Mouse (Mus musculus) layer of hippocampus, adult 11-12 months (tissue): ENCODE measurements at regions not wholly inside any gene's neighbourhood (a gene's known extent, or its start where the extent isn't known, plus 50 kb on each side); places are given as distances from the start of the nearest gene placed in this dataset.

Experiments used
- DNase-seq: peaks from one replicate; pipeline ENCODE4 v3.0.0; 2022; ENCODE audit warnings: low spot score

GRCm38 (mm10) chr10:91734691-91735090 is 553.6 kb upstream of the Tmpo start:
- no peak for DNase-seq

DNA sequence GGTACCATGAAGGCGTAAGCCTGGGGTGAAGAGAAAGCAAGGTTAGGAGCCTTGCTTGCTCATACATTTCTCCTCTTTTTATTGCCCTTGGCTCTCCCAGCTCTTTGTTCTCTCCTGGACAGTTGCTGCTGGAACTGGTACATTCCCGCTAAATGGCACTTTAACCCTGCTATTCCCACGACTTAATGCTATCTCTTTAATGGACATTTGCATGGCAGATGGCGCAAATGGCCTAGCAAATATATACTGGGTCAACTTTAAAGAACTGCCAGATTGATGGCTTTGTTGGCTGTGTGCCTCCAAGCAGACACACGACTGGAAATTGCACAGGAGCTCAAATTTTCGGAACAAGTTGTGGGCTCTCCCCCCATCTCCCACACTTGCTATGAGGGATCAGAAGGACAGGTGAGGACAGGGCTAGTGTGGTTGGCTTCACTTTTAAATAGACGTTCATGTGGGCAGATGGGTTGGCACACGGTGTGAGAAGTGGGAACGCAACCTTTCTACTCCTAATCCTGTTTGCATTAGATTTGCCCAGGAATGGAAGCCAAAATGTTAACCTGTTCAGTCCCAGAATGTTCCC is 551.0 kb upstream of the Tmpo start:
- DNase-seq, result no peak

- no peak for DNase-seq
Observed at GRCm38 (mm10) chr10:91730062-91730461, 548.9 kb upstream of the Tmpo start.

GRCm38 (mm10) chr10:91719561-91720371 is 538.7 kb upstream of the Tmpo start:
- DNase-seq, result peak; percentile 84

GRCm38 (mm10) chr10:91716604-91717003 is 535.5 kb upstream of the Tmpo start:
- DNase-seq, result no peak

GRCm38 (mm10) chr10:91714648-91715047 is 533.5 kb upstream of the Tmpo start:
- DNase-seq, result no peak

DNA sequence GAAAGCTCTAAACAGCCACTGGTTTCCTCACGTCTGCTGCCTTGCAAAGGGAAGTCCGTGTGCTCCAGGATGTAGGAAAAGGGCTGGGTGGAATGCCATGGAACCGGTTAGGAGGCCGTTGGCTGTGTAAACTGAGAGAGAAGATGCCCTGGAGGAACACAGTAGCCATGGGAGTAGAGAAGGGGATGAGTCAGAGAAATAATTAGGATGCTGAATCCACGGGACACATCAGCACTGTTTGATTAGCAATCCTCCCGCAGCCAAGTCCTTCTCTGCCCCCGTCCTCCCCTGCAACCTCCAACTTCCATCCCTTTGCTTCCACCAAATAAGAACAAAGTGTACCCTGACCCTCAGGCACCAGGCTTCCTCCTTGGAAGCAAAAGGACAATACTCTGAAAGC is 532.4 kb upstream of the Tmpo start:
- no peak for DNase-seq

DNA sequence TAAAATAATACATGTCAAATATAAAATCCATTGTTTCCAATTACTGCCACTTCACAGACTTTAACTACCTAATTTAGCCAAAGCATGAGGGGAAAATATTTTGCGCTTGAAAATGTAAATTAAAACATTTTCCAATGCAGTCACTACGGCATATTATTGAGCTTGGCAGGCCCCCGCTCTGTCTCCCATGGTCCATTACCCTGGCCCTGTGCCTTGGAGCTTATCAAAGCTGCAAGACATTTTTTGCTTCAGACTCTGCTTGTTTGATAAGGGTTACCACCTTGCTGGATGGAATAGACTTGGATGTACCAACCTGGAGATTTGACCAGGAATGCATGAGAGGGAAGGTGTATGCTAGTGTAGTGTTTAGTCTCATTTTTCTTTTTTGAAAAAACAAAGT is 525.7 kb upstream of the Tmpo start:
- DNase-seq, result no peak

GRCm38 (mm10) chr10:91704751-91705150 is 523.6 kb upstream of the Tmpo start:
- DNase-seq, result no peak

DNA sequence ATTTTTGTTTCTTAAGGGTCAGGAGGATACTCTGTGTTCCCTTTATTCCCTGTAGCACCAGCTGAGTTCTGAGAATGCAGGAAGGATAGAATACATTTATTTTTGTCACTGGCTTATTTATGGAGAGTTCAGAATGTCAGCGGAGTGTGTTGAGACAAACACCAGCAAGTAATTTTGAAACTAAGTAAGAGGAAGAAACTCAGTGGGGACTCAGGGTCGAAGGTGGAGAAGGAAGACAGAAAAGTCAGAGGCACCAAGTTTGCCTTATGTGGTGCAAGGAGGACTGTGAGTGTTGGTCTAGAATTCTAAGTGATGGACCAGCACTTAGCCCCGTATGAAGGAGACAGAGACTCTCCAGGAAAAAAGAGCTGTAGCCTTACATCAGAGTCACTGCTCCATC is 520.7 kb upstream of the Tmpo start:
- no peak for DNase-seq

DNA sequence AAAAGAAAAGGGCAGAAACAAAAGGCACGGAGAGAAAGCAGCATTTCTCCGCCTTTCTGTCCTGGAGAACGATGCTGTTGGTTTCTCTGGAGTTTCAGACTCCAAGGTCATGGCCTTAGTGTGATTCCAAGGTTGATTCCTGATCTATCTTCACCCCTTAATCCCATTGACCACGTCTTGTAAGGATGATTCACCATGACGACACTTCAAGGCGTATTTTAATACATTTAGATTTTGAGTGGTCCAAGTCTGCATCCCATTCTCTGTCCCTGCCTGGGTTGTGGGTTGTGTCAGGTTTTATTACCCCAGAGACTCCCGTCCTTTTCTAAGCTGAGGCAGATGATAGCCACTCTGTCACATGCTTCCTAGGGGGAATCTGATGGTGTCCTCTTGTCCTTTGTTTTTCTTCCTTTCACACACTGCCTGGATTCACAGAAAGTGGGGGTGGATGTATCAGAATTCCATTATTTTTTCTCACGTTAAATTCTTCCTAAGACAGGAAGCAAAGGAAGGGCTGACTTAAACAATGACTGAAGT is 505.0 kb upstream of the Tmpo start:
- DNase-seq, result no peak

- no peak for DNase-seq
Observed at GRCm38 (mm10) chr10:91685164-91686027, 504.3 kb upstream of the Tmpo start.

DNA sequence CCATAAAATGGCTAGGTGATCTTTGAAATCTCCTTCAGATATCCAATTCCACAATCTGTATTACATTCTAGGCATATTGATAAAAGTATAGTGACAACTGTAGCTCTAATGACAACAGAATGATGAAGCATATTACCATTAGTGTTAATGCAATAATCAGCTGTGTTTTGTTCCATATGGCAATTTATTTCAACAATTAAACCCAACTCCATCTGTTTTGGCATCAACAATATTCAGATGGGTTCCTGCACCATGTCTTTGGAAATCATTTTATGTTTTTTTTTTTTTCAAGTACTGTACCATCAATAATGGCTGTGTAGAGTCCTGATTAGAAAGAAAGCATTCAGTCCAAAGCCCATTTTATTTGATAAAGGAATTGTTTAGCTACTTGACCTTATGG is 498.5 kb upstream of the Tmpo start:
- DNase-seq, result no peak

DNA sequence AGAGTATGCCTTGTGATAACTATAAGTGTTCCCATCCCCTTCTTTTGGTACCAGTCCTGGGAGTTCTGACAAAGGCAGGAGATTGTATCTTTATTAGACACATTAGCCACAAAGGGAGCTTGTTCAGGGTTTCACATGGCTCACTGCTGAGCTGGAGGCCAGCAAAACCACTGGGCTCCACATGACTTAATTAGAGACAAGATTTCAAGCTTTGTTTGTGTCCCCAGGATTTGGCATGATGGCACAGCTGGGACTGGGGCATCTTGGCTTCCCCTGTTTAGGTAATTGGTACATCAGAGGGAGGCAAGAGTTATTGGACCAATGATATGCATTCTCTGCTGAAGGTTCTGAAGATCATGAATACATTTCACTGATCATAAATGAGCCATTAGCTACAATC is 456.8 kb upstream of the Tmpo start:
- no peak for DNase-seq

DNA sequence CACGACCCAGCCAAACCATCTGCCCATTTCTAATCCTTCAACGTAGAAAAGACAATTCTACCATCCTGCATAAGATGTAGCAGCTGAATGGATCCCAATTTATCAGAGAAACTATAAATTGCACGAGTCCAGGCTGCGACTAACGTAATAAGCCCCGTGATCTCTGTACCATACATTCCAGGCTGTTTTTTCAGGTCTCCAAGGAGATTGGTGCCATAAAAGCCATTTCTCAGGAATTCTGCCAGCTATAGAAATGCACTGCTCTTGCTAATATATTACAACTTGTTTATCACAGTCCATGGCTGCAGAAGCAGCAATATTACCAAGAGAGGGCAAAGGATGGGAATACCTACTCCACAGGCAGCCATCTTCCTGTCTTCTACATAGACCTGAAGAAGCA is 447.6 kb upstream of the Tmpo start:
- no peak for DNase-seq

DNA sequence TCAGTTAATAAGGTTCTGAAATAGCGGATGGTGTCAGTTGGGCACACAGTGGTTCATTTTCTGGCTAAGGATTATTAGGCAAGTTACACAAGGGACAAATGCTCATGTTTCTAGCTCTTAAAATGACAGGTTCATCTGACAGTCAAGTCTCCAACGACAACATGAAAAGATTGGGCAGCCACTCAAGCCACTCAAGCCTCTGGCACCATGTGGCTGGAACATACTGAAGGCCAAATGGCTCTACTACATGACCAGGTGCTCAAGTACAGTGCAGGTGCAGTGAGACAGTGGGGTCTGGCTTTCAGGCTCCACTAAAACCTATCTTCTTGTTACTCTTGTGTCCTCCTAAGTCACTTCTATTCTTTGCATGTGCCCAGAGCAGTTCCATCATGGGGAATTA is 441.2 kb upstream of the Tmpo start:
- no peak for DNase-seq

DNA sequence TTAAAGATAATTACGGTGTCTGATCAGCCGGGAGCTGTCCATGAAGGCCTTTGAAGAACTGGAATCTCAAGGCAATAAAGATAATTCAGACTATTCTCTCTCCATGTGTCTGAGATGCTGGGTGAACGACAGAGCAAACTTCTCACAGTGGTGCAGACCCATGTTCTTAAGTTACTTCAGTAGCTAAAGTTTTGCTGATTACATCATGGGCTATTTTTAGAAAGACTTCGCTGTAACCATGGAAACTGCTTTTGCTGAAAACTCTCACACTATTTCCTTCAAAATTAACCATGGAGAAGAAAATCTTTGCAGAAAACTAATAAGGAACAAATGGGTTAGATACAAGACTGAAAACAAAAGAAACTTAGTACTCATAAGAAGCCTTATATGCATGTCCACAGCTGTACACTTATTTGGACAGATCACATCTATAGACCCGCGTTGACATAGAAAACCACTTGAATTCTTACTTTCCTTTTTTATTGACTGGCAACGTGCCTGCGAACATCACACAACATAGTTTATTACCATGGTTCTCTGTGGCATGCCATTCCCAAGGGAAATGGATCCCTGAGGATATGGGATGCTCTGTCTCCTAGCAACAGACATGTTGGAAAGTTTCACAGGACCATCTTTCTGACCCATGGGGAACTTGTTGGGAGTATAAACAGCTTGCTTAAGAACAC is 432.8 kb upstream of the Tmpo start:
- no peak for DNase-seq

GRCm38 (mm10) chr10:91612052-91612451 is 430.9 kb upstream of the Tmpo start:
- peak; percentile 27 for DNase-seq

DNA sequence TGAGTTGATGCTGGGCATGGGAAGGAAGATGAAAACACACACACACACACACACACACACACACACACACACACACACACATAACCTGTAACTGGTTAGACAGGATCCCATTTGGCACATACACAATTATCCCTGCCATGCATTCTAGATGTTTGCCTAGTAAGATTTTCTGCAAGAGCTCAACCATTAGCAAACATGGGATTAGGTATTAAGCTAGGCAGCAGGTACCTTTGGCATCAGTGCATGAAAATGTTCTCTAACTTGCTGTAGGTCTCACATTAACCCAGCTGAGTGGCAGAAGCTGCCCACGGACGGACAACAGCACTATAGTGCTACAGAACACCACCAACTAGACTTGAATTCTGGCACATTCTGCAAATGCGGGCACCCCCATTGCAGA is 413.8 kb upstream of the Tmpo start:
- DNase-seq, result no peak

GRCm38 (mm10) chr10:91593378-91593777 is 412.3 kb upstream of the Tmpo start:
- DNase-seq, result no peak

DNA sequence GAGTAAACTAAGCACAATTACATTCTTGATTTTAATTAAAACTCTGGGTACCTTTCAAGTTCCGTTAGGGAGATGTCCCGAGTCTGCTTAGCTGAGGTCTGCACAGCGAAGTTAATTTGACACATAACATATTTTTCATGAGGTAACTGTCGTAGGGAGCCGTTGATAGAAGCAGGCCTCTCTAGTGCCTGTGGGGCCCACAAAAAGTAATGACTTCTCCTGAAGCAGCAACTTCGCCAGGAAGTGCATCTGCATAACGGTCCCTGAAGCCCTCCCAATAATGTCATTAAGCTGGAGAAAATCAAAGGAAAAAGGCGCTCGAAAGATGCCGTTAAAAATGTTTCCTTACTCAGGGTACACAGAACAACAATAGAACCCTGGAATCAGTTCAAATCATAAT is 410.7 kb upstream of the Tmpo start:
- no peak for DNase-seq

DNA sequence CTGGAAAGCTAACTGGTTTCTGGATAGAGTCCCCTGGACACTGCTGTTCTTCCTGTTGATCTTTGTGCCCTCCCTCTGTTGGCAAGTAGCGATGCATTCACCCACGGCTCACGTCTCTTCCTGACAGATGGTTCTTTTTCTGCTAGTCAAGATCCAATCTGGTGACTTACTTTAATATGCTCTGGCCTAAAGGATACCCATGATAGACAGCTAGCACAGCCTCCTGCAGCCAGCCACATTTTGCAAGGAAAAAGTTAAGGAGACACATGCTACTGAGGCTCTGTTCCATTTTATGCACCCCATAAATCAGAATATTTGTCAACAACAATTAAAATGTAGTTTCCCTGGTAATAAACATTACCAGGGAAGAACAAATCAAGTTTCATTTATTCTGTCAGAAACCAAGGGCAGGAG is 410.3 kb upstream of the Tmpo start:
- DNase-seq, result no peak
